Mouse (Mus musculus) brain, embryonic 14.5 days (tissue): ENCODE results near the gene Ssu2.

Experiments
- CTCF ChIP-seq: fragments of 200-500 bp; IDR thresholded peaks from 2 replicates; pipeline ENCODE4 v1.5.1; 2012; ENCODE audit warnings: inconsistent platforms, mild to moderate bottlenecking, moderate library complexity, borderline replicate concordance; ENCODE audit not compliant: insufficient read depth, insufficient read length; ENCODE audit errors: extremely low read depth
- POLR2A ChIP-seq: fragments of 200-500 bp; IDR thresholded peaks from 2 replicates; pipeline ENCODE4 v1.6.1; 2012; ENCODE audit warnings: mild to moderate bottlenecking, inconsistent platforms, borderline replicate concordance; ENCODE audit not compliant: poor library complexity, insufficient read depth, insufficient read length, severe bottlenecking; ENCODE audit errors: extremely low read depth

- no peak for TF ChIP-seq CTCF
- no peak for TF ChIP-seq POLR2A
These were observed 22.5 kb downstream of the Ssu2 start for GRCm38 (mm10) chr6:112365294-112365693.
